Mouse (Mus musculus) kidney, adult 2 months (tissue): ENCODE data around the gene Hist1h4h. TPM values are rescaled to one million over a fixed set of nuclear protein-coding genes. Genes with fewer than 3 reads are reported as not detected.
"Not testable (repeated sequence)": the region's sequence is repeated elsewhere in the genome, so short reads cannot be mapped to it uniquely, and the experiment has no call there.

ENCODE experiments used
- DNase-seq: peaks from one replicate; pipeline ENCODE4 v3.0.0; 2021
- H3K27ac ChIP-seq: fragments of 200-500 bp; 2 replicates; pipeline ENCODE4 v1.5.1; 2012; ENCODE audit warnings: low read depth, low read length, control low read depth, inconsistent platforms; ENCODE audit not compliant: insufficient read depth
- H3K27me3 ChIP-seq: fragments of 200-500 bp; replicated peaks from 2 replicates; pipeline ENCODE4 v1.6.1; 2012; ENCODE audit warnings: mild to moderate bottlenecking, moderate library complexity, low read length, inconsistent platforms; ENCODE audit not compliant: control insufficient read depth, insufficient read depth
- H3K36me3 ChIP-seq: fragments of 200-500 bp; 2 replicates; pipeline ENCODE4 v1.6.1; 2012; ENCODE audit warnings: mild to moderate bottlenecking, moderate library complexity, low read length, inconsistent platforms; ENCODE audit not compliant: control insufficient read depth, insufficient read depth
- H3K4me1 ChIP-seq: fragments of 200-500 bp; 2 replicates; pipeline ENCODE4 v1.6.1; 2011; ENCODE audit warnings: low read length; ENCODE audit not compliant: control insufficient read depth, insufficient read depth
- H3K4me3 ChIP-seq: fragments of 200-500 bp; 2 replicates; pipeline ENCODE4 v1.5.1; 2011; ENCODE audit warnings: mild to moderate bottlenecking, low read depth, low read length, control low read depth; ENCODE audit not compliant: insufficient read depth
- CTCF ChIP-seq: fragments of 200-500 bp; conservative IDR thresholded peaks from 2 replicates; pipeline ENCODE4 v1.5.1; 2011; ENCODE audit warnings: low read depth, mild to moderate bottlenecking, control low read depth, low read length, moderate library complexity, mixed read lengths; ENCODE audit not compliant: insufficient read depth, insufficient read length
- POLR2A ChIP-seq: fragments of 200-500 bp; IDR thresholded peaks from one replicate; pipeline ENCODE4 v1.6.1; 2011; ENCODE audit warnings: low read depth, low read length, control low read depth
- WGBS: fragments of 180-500 bp; shearing (Covaris S2); methylation state at CpG from one replicate; pipeline ENCODE4 v1.1.7; 2018; 5-methylcytosine and 5-hydroxymethylcytosine counted together
- polyA plus RNA-seq: library from polyadenylated mRNA; depleted of rRNA; stranded (reverse); fragments of >200 nt; gene quantifications from 2 replicates; pipeline ENCODE4 v1.2.3, GENCODE M21; 2012

Gene Hist1h4h
- polyA plus RNA-seq, 1 experiment, result 44.7 TPM

GRCm38 (mm10) chr13:23543965-23544786 is 13.3 kb downstream of the Hist1h4h start, which contains the start of gene Hist1h3f:
TSS of gene Hist1h3f (plus strand) at chr13:23544052.
- Histone ChIP-seq H3K36me3 (no peaks in the 10 kb centered on the region), H3K4me3 (peak within 1 kb of the TSS; percentile 86), H3K4me1 (no peaks in the 10 kb centered on the region), H3K27me3 (no peaks in the 10 kb centered on the region), H3K27ac (peak within 1 kb of the TSS; percentile 87)
- no peak for TF ChIP-seq CTCF
- TF ChIP-seq POLR2A, result peak; percentile 55
- DNase-seq, result peak; percentile 95
- under 1% methylated on average over 32 of the region's 45 CpGs for WGBS

GRCm38 (mm10) chr13:23544787-23545120 is 13.9 kb downstream of the Hist1h4h start:
- not testable (repeated sequence) for H3K27me3 ChIP-seq, H3K27ac ChIP-seq, DNase-seq, H3K4me1 ChIP-seq, H3K36me3 ChIP-seq
- WGBS, result under 1% methylated on average over 11 of the region's 14 CpGs
- H3K4me3 ChIP-seq, result peak overlapping the region; percentile 54

- no peak overlapping the region for H3K27ac ChIP-seq
- TF ChIP-seq CTCF (no peak), POLR2A (no peak)
- no peaks in the 10 kb centered on the region for H3K27me3 ChIP-seq
- no peak for DNase-seq
- H3K4me3 ChIP-seq, result no peak overlapping the region
- 85% methylated on average over 5 of the region's 5 CpGs for WGBS
- H3K4me1 ChIP-seq, result no peaks in the 10 kb centered on the region
- H3K36me3 ChIP-seq, result no peaks in the 10 kb centered on the region
Measured at GRCm38 (mm10) chr13:23546694-23547093, 15.8 kb downstream of the Hist1h4h start.

- Histone ChIP-seq H3K4me1 (no peaks in the 10 kb centered on the region), H3K27me3 (no peaks in the 10 kb centered on the region), H3K4me3 (no peak overlapping the region), H3K27ac (no peak overlapping the region), H3K36me3 (no peaks in the 10 kb centered on the region)
- no peak for DNase-seq
- TF ChIP-seq CTCF, result no peak
- no peak for TF ChIP-seq POLR2A
- WGBS, result 17% methylated on average over 3 of the region's 3 CpGs
Measured at GRCm38 (mm10) chr13:23550761-23551145, 19.9 kb downstream of the Hist1h4h start.

GRCm38 (mm10) chr13:23551146-23551834 is 20.4 kb downstream of the Hist1h4h start, which contains the start of gene Hist1h4f:
TSS of gene Hist1h4f (minus strand) at chr13:23551648.
- not testable (repeated sequence) for H3K27me3 ChIP-seq, H3K4me1 ChIP-seq, H3K36me3 ChIP-seq, H3K27ac ChIP-seq
- peak; percentile 88 for DNase-seq
- 1% methylated on average over 47 of the region's 47 CpGs for WGBS
- peak within 1 kb of the TSS; percentile 59 for H3K4me3 ChIP-seq
- TF ChIP-seq CTCF, result 0 out of 2 replicates have a peak, but pooled peaks have one; percentile 31

GRCm38 (mm10) chr13:23551931-23552914 is 21.4 kb downstream of the Hist1h4h start:
- no peak for TF ChIP-seq CTCF
- TF ChIP-seq POLR2A, result no peak
- no peaks in the 10 kb centered on the region for H3K4me1 ChIP-seq
- DNase-seq, result no peak
- H3K36me3 ChIP-seq, result no peaks in the 10 kb centered on the region
- H3K27me3 ChIP-seq, result no peaks in the 10 kb centered on the region
- no peak overlapping the region; the same call in 1 of the 2 replicates for H3K4me3 ChIP-seq
- no peak overlapping the region for H3K27ac ChIP-seq
- WGBS, result 55% methylated on average over 8 of the region's 8 CpGs
